Mouse (Mus musculus) liver, postnatal 0 days (tissue): ENCODE data around the gene Sertad4.

Experiments
- CTCF ChIP-seq: sonication (generic); IDR thresholded peaks from 2 replicates; pipeline ENCODE4 v1.5.1; 2016; ENCODE audit warnings: antibody characterized with exemption, low read depth
- EP300 ChIP-seq: IDR thresholded peaks from 2 replicates; pipeline ENCODE4 v1.6.1; 2016; ENCODE audit warnings: antibody characterized with exemption, low read depth, mild to moderate bottlenecking

DNA sequence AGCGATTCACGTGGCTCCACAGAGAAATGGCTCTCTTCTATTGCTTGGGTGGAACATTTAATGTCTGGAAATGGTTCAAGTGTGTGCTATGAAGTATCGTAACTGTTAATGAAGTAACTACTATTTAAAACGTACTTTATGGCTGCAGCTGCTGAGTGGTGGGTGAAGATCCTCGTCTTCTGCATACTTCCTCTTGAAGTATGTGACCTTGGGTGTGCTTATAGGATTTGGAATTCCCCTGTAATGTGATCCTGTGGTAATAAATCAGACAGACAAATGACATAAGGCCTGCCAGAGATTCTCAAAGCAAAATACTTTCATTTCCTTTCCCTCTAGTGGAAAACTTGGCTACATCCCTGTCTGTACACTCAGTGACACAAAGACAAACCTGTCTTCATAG, 5.9 kb downstream of the Sertad4 start:
- no peak for TF ChIP-seq CTCF
- no peak for TF ChIP-seq EP300
